Mouse (Mus musculus) stomach, embryonic 14.5 days (tissue): ENCODE results near the gene Gm20388. TPM values are rescaled to one million over a fixed set of nuclear protein-coding genes. Genes with fewer than 3 reads are reported as not detected.

Experiments
- ATAC-seq: fragments of 200-750 bp; cut with Nextera tagmentation; 2 replicates; pipeline ENCODE4 v1.8.0; 2017; ENCODE audit warnings: low read depth, moderate TSS enrichment; ENCODE audit not compliant: insufficient number of reproducible peaks, insufficient read depth, low FRiP score
- H3K27ac ChIP-seq: fragments of 300-500 bp; sonication (generic); 2 replicates; pipeline ENCODE4 v1.5.1; 2014; ENCODE audit warnings: mild to moderate bottlenecking, low read length, moderate library complexity, mixed read lengths
- H3K27me3 ChIP-seq: fragments of 300-500 bp; sonication (generic); 2 replicates; pipeline ENCODE4 v1.6.1; 2014; ENCODE audit warnings: low read length, control low read depth, mixed read lengths; ENCODE audit not compliant: control insufficient read depth, insufficient read depth
- H3K36me3 ChIP-seq: fragments of 300-500 bp; sonication (generic); 2 replicates; pipeline ENCODE4 v1.6.1; 2014; ENCODE audit warnings: mild to moderate bottlenecking, control low read depth, low read length, moderate library complexity, mixed read lengths; ENCODE audit not compliant: control insufficient read depth, insufficient read depth
- H3K4me1 ChIP-seq: fragments of 300-500 bp; sonication (generic); 2 replicates; pipeline ENCODE4 v1.6.1; 2014; ENCODE audit warnings: low read length, control low read depth, mixed read lengths; ENCODE audit not compliant: control insufficient read depth, insufficient read depth
- H3K4me2 ChIP-seq: fragments of 300-500 bp; sonication (generic); replicated peaks from 2 replicates; pipeline ENCODE4 v1.6.1; 2014; ENCODE audit warnings: low read depth, low read length, control low read depth
- H3K4me3 ChIP-seq: fragments of 300-500 bp; sonication (generic); 2 replicates; pipeline ENCODE4 v1.5.1; 2014; ENCODE audit warnings: low read depth, low read length, control low read depth
- H3K9ac ChIP-seq: fragments of 300-500 bp; sonication (generic); replicated peaks from 2 replicates; pipeline ENCODE4 v1.6.1; 2014; ENCODE audit warnings: low read depth, mild to moderate bottlenecking, control low read depth, low read length, moderate library complexity, mixed read lengths
- H3K9me3 ChIP-seq: fragments of 300-500 bp; sonication (generic); 2 replicates; pipeline ENCODE4 v1.6.1; 2016; ENCODE audit warnings: low read depth, low read length, control low read depth; ENCODE audit not compliant: control insufficient read depth
- WGBS: fragments of 180-500 bp; shearing (Covaris S2); extraction: QIAGEN DNeasy Blood & Tissue Kit; methylation state at CpG from one replicate; pipeline ENCODE4 v1.1.7; 2014; 5-methylcytosine and 5-hydroxymethylcytosine counted together
- polyA plus RNA-seq: library from polyadenylated mRNA; unstranded; fragments of >200 nt; fragmentation: Nextera tagmentation; extraction: Ambion mirVana; gene quantifications from 2 replicates; pipeline ENCODE4 v1.2.1, GENCODE M21; 2014

Gm20388 gene
- polyA plus RNA-seq, 1 experiment from 2014 or later, result 11.4 TPM

GRCm38 (mm10) chr8:121371287-121371686 lies 1460.6 kb downstream of the Gm20388 start:
- WGBS, result 61% methylated on average over 9 of the region's 9 CpGs
- Histone ChIP-seq H3K36me3 (no peaks in the 10 kb centered on the region), H3K27ac (no peak overlapping the region), H3K4me2 (no peak overlapping the region), H3K4me1 (peaks cover 22% of the 10 kb centered on the region), H3K9ac (no peak overlapping the region), H3K9me3 (no peaks in the 10 kb centered on the region), H3K27me3 (no peaks in the 10 kb centered on the region), H3K4me3 (no peak overlapping the region)
- ATAC-seq, result no peak

- Histone ChIP-seq H3K36me3 (no peaks in the 10 kb centered on the region), H3K4me3 (no peak overlapping the region), H3K4me1 (peaks cover 21% of the 10 kb centered on the region), H3K9ac (no peak overlapping the region), H3K27ac (no peak overlapping the region), H3K27me3 (no peaks in the 10 kb centered on the region), H3K9me3 (no peaks in the 10 kb centered on the region), H3K4me2 (no peak overlapping the region)
- 84% methylated on average over 25 of the region's 25 CpGs for WGBS
- no peak for ATAC-seq
Observed at GRCm38 (mm10) chr8:121371911-121372638, 1461.4 kb downstream of the Gm20388 start.

- H3K4me2 ChIP-seq, result no peak overlapping the region
- no peak for ATAC-seq
- H3K9ac ChIP-seq, result no peak overlapping the region
- H3K4me1 ChIP-seq, result peaks cover 24% of the 10 kb centered on the region
- H3K36me3 ChIP-seq, result no peaks in the 10 kb centered on the region
- 82% methylated on average over 10 of the region's 10 CpGs for WGBS
- no peaks in the 10 kb centered on the region for H3K27me3 ChIP-seq
- H3K27ac ChIP-seq, result no peak overlapping the region
- H3K4me3 ChIP-seq, result no peak overlapping the region
- no peaks in the 10 kb centered on the region for H3K9me3 ChIP-seq
Observed at GRCm38 (mm10) chr8:121372639-121372986, 1462.0 kb downstream of the Gm20388 start.

- no peak for ATAC-seq
- H3K27ac ChIP-seq, result no peak overlapping the region
- 36% methylated on average over 9 of the region's 9 CpGs for WGBS
- H3K4me2 ChIP-seq, result no peak overlapping the region
- no peaks in the 10 kb centered on the region for H3K9me3 ChIP-seq
- H3K4me1 ChIP-seq, result peaks cover 23% of the 10 kb centered on the region; the same call in 1 of the 2 replicates
- H3K27me3 ChIP-seq, result no peaks in the 10 kb centered on the region
- H3K4me3 ChIP-seq, result no peak overlapping the region
- H3K36me3 ChIP-seq, result no peaks in the 10 kb centered on the region
- no peak overlapping the region for H3K9ac ChIP-seq
Observed at GRCm38 (mm10) chr8:121374284-121374683, 1463.6 kb downstream of the Gm20388 start.

- Histone ChIP-seq H3K27me3 (no peaks in the 10 kb centered on the region), H3K4me3 (no peak overlapping the region), H3K9ac (no peak overlapping the region), H3K36me3 (no peaks in the 10 kb centered on the region), H3K4me1 (peaks cover 22% of the 10 kb centered on the region; the same call in 1 of the 2 replicates), H3K27ac (no peak overlapping the region), H3K4me2 (no peak overlapping the region), H3K9me3 (no peaks in the 10 kb centered on the region)
- 4% methylated on average over 8 of the region's 8 CpGs for WGBS
- no peak for ATAC-seq
Observed at GRCm38 (mm10) chr8:121374777-121375176, 1464.1 kb downstream of the Gm20388 start.

- H3K27ac ChIP-seq, result no peak overlapping the region
Observed at GRCm38 (mm10) chr8:121376116-121376950, 1465.7 kb downstream of the Gm20388 start.

GRCm38 (mm10) chr8:121377680-121378079 lies 1467.0 kb downstream of the Gm20388 start:
- Histone ChIP-seq H3K36me3 (no peaks in the 10 kb centered on the region), H3K4me3 (no peak overlapping the region), H3K27ac (peak overlapping the region; percentile 80), H3K9ac (0 out of 2 replicates have a peak overlapping the region, but pooled peaks have one; percentile 10), H3K4me2 (no peak overlapping the region), H3K4me1 (peaks cover 22% of the 10 kb centered on the region; the same call in 1 of the 2 replicates), H3K27me3 (no peaks in the 10 kb centered on the region), H3K9me3 (no peaks in the 10 kb centered on the region)
- 2% methylated on average over 10 of the region's 10 CpGs for WGBS
- ATAC-seq, result peak; percentile 74

More at GRCm38 (mm10) chr8:121376116-121376950, 1465.7 kb downstream of the Gm20388 start:
- Histone ChIP-seq H3K36me3 (no peaks in the 10 kb centered on the region), H3K9me3 (no peaks in the 10 kb centered on the region), H3K9ac (no peak overlapping the region), H3K4me2 (no peak overlapping the region), H3K27me3 (no peaks in the 10 kb centered on the region), H3K4me3 (no peak overlapping the region), H3K4me1 (peaks cover 22% of the 10 kb centered on the region; the same call in 1 of the 2 replicates)
- WGBS, result 64% methylated on average over 10 of the region's 10 CpGs
- ATAC-seq, result no peak

- Histone ChIP-seq H3K27me3 (no peaks in the 10 kb centered on the region), H3K9me3 (no peaks in the 10 kb centered on the region), H3K4me2 (no peak overlapping the region), H3K36me3 (no peaks in the 10 kb centered on the region), H3K9ac (no peak overlapping the region), H3K27ac (no peak overlapping the region), H3K4me3 (no peak overlapping the region), H3K4me1 (peaks cover 26% of the 10 kb centered on the region; the same call in 1 of the 2 replicates)
- ATAC-seq, result no peak
- WGBS, result 92% methylated on average over 1 of the region's 1 CpGs
Observed at GRCm38 (mm10) chr8:121379387-121379786, 1468.7 kb downstream of the Gm20388 start.
